Mouse (Mus musculus): Measurements from ENCODE around the gene Cmklr1. TPM values are rescaled to one million over a fixed set of nuclear protein-coding genes. Genes with fewer than 3 reads are reported as not detected.

Gene Cmklr1
- total RNA-seq, 4 experiments from 2014 or later, result 3.5 to 10.9 (median 7.1) TPM

DNA sequence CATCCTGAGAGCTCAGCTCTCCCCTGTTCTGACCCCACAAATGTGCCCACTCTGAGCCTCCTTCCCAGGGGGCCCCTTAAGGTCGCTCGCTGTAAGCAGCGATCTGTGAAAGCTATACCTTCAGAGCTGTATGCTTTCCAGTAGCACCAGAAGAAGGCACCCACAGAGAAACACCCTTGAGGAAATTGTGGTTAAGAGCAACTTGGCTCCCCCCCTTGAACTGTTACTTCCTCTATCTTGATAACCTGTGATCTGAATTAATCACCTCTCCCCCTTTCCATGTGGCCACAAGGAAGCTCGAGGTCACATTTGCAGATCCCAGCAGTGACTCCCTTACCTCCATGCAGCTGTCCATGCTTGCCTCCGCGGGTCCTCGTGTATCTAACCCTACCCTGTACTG lies 29.2 kb downstream of the Cmklr1 start:
- DNase-seq (ENCODE audit: low spot score in 2 of 2), result no peak

DNA sequence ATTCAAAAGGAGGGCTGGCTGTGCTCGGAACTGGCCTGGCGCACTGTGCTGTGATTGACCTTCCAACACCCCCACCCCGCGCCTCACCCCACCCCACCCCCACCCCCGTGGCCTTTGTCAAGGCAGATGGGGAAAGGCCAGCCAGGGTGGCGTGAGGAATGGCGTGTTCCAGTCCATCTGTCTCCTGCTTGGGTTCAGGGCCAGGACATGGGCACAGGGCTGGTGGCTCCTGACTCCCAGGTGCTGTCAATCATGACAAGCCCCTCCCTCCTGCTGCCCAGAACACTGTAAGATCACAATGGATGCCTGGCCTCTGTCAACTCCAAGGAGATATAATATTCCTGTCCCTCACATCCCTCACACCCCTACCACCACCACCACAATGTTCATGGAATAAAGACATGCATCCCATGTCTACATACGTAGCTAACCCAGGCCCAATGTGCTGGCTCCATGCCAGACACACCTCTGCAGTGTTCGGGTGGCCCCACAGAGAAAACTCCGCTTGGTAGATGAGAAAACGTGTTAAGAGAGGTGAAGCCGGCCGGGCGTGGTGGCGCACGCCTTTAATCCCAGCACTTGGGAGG lies 30.0 kb downstream of the Cmklr1 start:
- DNase-seq (ENCODE audit: low spot score in 2 of 2), result no peak

DNA sequence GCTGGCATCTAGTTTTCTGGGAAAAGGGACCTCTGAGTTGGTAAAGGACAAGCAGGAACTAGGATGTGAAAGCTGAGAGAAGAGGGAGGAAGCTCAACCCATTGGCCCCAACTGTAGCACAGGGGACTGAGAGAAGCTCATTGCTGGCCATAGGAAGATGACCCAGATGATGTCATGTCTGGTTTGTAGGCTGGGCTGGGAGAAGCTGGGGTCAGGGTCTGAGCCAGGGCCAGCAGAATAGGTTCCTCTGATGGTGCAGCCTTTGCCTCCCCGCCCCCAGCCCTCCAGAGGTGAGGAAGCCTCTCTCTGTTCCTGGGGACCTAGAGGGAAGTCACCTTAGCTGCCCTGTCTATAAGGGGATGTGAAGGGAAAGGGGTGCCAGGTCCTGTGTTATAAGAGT lies 31.1 kb downstream of the Cmklr1 start:
- no peak for DNase-seq (ENCODE audit: low spot score in 2 of 2)

DNA sequence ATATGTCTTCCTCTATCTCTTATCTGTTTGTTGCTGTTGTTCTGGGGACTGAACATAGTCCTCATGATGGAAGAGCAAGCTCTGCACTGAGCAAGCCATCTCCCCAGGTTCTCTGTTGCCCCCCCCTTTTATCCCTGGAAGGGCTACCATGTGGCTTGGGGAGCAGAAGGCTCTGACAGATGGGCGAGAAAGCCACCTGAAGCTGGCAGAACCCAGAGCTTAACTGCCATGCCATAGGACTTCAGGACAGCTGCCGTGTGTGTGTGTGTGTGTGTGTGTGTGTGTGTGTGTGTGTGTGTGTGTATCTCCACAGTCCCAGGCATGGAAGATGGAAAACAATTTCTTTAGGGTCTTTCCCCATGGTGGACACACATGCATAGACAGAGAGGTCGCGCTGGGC lies 31.5 kb downstream of the Cmklr1 start:
- no peak for DNase-seq (ENCODE audit: low spot score in 2 of 2)

- DNase-seq (ENCODE audit: low spot score in 2 of 2), result no peak
Observed at GRCm38 (mm10) chr5:113611771-113612233, 38.4 kb downstream of the Cmklr1 start.

GRCm38 (mm10) chr5:113611131-113611530 lies 39.1 kb downstream of the Cmklr1 start:
- no peak for DNase-seq (ENCODE audit: low spot score in 2 of 2)

DNA sequence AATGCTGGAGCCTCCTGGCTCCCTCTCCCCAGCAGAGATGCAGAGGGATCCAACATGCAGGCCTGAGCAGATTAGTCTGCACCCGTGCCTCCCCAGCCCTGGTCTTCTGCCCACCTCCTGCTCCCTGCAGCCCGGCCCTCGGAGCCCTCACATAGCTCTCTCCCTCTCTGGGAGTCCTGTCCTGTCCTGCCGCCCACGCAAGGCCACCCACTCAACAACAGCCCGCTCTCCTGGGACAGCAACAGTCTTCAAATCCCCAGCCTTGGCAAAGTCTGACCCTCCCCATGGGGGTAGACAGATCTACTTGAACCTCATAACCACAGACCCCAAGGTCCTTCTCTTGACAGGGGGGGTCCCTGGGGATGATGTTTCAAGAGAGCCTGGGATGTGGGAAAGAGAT lies 39.7 kb downstream of the Cmklr1 start:
- no peak for DNase-seq (ENCODE audit: low spot score in 2 of 2)

DNA sequence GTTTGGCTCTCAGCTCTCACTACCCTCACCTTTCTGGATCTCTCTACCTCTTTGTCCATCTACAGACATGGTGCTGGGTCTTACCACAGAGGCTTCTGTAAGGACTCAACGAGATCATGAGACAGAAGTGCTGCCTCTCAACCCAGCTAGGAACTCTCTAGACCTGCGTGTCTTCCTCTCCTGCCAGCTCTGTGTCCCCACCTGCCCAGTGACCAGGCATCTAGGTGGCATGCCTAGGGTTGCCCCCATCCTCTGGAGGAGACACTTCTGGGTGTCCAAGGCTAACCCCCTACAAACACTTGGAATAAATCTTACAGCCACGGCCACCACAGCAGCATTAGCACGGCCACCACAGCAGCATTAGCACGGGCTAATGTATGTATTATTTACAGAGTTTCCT lies 40.3 kb downstream of the Cmklr1 start:
- no peak for DNase-seq (ENCODE audit: low spot score in 2 of 2)

DNA sequence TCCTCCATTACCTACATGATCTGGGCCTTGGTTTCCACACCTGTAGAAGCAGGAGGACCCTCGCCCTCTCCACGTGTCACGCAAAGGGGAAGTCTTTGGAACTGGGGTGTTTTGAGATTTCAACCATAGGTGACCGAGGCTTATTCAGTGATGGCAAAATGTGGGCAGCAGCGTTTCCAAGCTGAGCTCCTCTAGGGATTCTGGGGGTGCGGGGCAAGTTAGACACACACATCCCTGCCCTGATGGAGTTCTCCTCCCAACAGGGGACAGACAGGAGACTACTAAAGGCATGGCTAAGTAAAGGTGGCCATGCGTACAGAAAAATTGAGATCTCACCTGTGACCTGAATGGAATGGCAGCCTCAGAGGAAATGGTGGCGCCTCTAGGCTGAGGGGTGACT lies 41.7 kb downstream of the Cmklr1 start:
- no peak for DNase-seq (ENCODE audit: low spot score in 2 of 2)

GRCm38 (mm10) chr5:113607941-113608431 lies 42.2 kb downstream of the Cmklr1 start:
- DNase-seq (ENCODE audit: low spot score in 2 of 2), result no peak

DNA sequence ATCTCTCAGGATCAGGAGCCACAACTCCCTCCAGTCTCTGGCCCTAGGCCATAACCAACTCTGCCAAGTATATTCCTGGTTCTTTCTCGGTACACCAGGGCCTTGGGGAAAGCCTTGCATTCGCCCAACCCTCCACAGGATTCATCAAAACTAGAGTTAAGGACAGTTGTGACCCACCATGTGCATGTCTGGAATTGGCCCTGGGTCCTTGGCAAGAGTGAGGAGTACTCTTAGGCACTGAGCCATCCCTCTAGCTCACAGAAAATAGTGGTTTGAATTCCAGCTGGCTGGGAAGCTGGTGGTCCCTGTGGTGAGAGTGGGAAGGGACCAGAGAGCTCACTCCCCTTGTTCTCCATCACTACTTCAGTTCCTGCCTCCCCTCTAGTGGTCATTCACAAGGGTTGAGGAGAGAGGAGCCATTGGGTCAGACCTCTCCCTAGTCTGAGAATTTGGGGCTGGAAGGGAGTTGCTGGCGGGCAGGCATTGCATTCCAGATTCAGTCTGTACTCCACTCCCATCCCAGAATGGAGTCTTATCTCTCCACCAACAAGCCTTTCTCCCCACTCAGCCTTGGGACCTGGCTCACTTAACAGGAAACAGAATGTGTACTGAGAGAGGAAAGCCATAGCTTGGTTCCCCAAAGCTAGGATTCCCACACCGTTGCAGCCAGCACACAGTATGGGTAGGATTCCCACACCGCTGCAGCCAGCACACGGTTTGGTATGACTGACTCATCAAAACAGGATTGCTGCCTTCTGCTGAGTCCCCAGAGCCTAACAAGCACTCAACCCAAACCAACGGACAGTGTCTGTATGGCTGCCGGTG lies 43.1 kb downstream of the Cmklr1 start:
- DNase-seq (ENCODE audit: low spot score in 2 of 2), result no peak

DNA sequence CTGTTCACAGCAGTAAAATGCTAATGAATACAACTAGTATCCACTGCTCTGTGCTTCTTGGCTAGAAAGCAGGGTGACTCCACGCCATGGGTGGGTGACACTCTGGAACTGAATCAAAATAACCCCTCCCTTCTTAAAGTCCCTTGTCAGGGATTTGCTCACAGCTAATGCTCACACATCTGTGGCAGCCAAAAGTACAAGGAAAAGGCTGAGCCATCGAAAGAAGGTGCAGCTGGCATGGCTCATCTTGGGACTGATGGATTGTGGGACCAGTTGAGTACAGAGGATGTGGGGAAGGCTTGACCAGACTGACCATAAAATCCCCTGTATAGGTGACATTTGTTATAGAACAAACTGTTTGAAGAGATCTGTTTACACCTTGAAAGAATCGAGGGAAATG lies 44.1 kb downstream of the Cmklr1 start:
- DNase-seq (ENCODE audit: low spot score in 2 of 2), result no peak

GRCm38 (mm10) chr5:113604758-113605157 lies 45.5 kb downstream of the Cmklr1 start:
- no peak for DNase-seq (ENCODE audit: low spot score in 2 of 2)

DNA sequence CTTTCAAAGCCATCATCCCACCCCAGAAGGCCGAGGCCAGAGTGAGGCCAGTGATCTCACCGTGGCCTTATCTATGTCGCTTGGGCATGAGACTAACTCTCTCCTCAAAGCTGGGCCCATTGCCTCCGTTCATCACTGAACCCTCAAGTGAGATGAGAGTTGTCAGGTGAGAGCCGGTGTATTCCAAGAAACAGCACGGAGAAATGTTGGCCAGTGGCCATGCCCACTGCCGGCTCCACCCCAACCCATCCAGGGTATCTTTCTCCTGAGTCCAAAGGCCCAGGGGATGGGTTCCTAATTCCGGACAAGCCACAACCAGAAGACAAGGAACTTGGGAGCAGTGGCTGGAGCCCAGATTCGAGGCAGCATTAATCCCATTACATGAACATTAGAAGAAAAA lies 46.8 kb downstream of the Cmklr1 start:
- DNase-seq (ENCODE audit: low spot score in 2 of 2), result no peak

- no peak for DNase-seq (ENCODE audit: low spot score in 2 of 2)
Observed at GRCm38 (mm10) chr5:113600803-113601202, 49.4 kb downstream of the Cmklr1 start.

- DNase-seq (ENCODE audit: low spot score in 2 of 2), result no peak
Observed at GRCm38 (mm10) chr5:113600181-113600580, 50.0 kb downstream of the Cmklr1 start.

DNA sequence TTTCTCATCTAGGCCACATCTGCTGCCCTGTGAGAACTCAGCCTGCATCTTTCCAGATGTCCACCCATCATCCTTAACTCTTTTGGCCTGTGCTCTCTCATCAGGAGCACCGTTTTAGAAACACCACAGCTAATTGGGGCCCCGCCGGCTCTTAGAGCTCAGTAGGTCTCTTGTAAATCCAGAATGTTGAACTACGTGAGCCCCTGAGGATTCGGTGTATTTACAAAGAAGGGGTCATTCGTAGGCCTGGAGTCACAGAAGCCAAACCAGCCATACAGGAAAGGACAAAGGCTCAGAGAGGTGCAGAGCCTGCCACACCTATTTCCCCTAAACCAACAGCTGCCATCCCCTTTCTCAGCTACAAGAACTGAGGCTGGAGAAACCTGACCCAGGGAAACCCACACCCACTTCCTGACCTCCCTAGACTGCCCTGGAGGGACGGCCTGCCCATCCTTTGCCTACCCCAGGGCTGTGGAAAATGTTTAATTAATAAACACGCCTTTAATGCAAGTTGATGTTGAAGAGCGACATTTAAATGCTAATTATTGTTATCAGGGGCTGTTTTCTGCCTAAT lies 53.4 kb downstream of the Cmklr1 start:
- no peak for DNase-seq (ENCODE audit: low spot score in 2 of 2)

DNA sequence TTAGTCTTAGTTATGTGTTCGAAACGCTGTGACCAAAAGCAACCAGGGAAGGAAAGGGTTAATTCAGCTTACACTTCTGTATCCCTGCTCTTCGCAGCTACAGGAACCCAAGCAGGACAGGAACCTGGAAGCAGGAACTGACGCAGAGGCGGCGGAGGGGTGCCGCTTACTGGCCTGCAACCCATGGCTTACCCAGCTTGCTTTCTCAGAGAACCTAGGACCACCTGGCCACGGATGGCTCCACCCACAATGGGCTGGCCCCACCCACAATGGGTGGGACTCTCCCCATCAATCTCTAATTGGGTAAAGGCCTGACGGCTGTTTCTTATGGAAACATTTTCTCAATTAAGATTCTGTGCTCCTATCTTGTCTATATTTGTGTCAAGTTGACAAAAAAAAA lies 54.0 kb downstream of the Cmklr1 start:
- no peak for DNase-seq (ENCODE audit: low spot score in 2 of 2)

- DNase-seq (ENCODE audit: low spot score in 2 of 2), result peak in 1 of 2 experiments; percentile 74
Observed at GRCm38 (mm10) chr5:113593911-113594705, 56.1 kb downstream of the Cmklr1 start.

DNA sequence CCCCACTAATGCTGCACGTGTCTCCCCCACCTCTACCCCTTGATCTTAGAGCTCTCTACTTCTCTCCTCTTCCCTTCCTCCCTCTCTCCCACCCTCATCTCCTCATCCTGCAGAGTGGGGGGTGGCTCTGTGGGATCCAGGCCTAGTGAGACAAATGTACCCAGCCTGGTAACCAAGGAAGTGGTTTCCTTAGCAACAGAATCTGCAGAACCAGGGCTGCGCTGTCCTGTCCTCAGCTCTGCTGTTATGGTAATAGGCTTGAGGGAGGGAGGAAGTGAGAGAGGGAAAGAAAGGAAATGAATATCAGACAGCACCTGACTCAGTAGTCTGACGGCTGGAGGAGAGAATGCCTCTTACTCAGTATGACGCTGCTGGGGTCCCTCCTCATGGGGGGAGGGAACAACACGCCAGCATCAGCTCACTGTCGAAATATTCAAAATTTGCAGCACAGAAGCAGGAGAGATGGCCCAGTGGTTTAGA lies 58.4 kb downstream of the Cmklr1 start:
- peak in 1 of 2 experiments; percentile 92 for DNase-seq (ENCODE audit: low spot score in 2 of 2)

GRCm38 (mm10) chr5:113591166-113591565 lies 59.1 kb downstream of the Cmklr1 start:
- DNase-seq (ENCODE audit: low spot score in 2 of 2), result no peak
